Mouse (Mus musculus): ENCODE results near the gene Sema3g.

DNA sequence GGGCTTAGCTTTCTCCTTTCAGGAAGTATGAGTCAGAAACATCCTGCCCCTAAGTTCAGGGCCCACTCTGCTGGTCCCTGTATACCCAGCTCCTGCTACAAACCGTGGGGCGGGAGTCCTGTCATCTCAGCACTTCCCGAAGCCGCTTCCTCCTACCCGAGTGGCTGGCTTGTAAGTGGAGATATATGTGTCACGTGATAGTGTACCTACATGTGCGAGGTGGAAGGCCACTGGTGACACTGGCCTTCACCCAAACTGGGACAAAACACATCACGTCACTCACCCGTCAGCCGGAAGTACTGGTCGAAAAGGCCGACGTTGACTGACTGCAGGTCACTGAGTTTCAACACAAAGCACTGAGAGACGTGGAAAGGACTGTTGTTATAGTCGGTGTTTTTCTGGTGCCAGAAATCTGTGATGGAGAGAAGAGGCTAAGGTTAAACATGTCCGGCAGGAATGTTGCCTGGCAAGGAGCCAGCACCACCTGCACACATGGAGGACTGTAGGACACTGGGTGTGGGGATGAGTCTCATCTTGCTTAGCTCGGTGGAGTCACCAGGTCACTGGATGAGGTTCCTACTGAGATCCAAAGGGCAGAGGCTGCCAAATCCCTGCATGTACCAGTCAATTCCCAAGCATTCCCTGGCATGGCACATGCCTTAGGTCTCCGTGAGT is 44.7 kb upstream of the Sema3g start:
- no peak for TF ChIP-seq CTCF (IDR thresholded peaks at IDR 0.05; ENCODE audit: control insufficient read depth, insufficient read depth, insufficient read length)
- TF ChIP-seq MYOG (IDR thresholded peaks at IDR 0.05; ENCODE audit: control insufficient read depth, extremely low read depth, insufficient read length): no peak
- TF ChIP-seq USF1 (IDR thresholded peaks at IDR 0.05; ENCODE audit: low read depth): no peak
- TF ChIP-seq MAX (IDR thresholded peaks at IDR 0.05): no peak
- no peak for TF ChIP-seq CEBPB (IDR thresholded peaks at IDR 0.05; ENCODE audit: low read depth)
